Mouse (Mus musculus) common myeloid progenitor, adult 5-6 weeks (primary cell): ENCODE data around the gene Otulin. TPM values are rescaled to one million over a fixed set of nuclear protein-coding genes. Genes with fewer than 3 reads are reported as not detected.

Experiments used
- ATAC-seq: replicated peaks from 2 replicates; pipeline ENCODE4 v1.8.0; 2016; ENCODE audit warnings: low read depth, mild to moderate bottlenecking, moderate TSS enrichment, inconsistent platforms; ENCODE audit not compliant: poor library complexity, severe bottlenecking
- total RNA-seq: library from RNA; stranded (forward); fragments of 200-1000, 187-1606 nt; gene quantifications from 2 replicates; pipeline ENCODE4 v1.2.3, GENCODE M21; 2017

Gene Otulin
- total RNA-seq, 1 experiment from 2014 or later = 30.4 TPM

- no peak for ATAC-seq
These were observed 10.8 kb downstream of the Otulin start for GRCm38 (mm10) chr15:27619683-27620082.

- ATAC-seq = peak; percentile 75
These were observed 11.5 kb downstream of the Otulin start for GRCm38 (mm10) chr15:27618778-27619533.

DNA sequence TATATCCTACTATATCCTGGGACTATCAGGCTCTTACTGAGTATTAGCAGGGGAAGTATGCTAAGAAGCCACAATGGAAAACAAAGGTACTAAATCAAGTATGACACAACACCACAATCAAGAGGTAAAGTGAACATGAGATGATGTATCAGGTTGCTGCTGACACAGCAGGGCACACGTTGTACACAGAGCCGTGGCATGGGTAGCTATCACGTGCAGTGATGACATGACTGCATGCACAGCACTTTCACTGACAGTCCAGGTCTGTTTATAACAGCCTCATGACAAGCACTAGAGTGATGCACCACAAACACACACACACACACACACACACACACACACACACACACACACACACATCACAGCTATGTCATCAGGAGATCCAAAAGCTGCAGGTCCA is 13.3 kb downstream of the Otulin start:
- ATAC-seq = no peak

DNA sequence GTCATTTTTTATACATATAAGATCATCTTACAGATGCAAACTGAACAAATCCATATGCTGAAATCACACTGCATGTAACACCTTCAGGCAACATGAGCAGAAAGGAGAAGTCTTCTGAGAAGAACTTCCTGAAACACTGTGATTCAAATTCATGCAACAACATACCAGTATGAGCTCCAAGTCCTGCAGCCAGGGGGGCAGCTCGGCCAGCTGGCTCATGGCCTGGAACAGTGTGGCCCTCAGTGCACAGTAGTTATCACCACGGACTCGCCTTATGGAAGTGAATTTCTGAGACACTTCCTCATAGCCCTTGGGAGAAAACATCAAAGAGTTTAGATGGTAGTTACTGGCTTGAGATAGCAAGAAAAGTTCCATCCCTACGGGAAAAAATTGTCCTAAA is 14.3 kb downstream of the Otulin start:
- no peak for ATAC-seq

DNA sequence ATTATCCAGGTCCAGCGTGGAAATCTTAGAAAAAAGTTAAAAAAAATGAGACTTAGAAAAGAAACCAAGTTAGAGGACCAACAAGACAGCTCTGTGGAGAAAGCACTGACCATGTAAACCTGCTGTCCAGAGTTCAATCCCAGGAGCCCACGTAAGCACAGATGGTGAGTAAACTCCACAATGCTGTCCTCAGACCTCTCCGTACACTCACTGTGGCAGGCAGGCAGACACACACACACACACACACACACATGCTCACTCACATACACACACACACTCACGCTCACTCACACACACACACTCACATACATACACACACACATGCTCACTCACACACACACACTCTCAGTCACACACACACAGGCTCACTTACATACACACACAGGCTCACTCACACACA is 17.2 kb downstream of the Otulin start:
- no peak for ATAC-seq

DNA sequence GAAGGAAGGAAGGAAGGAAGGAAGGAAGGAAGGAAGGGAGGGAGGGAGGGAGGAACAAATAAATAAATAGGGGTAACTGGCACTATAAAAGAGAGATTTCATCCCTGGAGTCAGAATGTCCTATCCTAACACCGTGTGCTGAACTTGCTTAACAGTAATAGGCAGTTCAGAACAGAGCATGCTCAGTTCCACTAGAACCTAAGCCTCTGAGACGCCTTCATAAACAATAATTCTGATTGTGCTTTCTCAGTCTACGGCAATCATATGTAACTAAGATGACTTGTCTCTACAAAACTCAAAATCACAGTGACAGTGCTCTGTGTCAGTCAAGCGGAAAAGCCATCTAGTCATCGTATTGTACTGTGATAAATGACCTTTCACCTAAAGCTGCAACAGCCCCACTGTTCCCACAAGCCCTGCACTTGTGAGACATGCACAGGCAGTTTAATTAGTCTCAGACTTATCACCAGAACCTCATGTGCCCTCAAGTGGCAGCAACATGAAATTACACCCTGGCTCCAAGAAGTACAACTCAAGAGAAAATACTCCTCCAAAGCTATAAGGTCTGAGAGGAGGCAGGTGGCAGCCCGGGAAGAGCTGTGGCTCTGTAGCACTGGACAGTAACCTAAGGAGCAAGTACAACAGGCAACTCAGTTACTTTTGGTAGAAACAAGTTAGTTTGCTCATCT is 17.8 kb downstream of the Otulin start:
- peak; percentile 84 for ATAC-seq

GRCm38 (mm10) chr15:27609554-27609953 is 20.9 kb downstream of the Otulin start:
- ATAC-seq = peak; percentile 50

- no peak for ATAC-seq
These were observed 25.2 kb downstream of the Otulin start for GRCm38 (mm10) chr15:27605252-27605651.

DNA sequence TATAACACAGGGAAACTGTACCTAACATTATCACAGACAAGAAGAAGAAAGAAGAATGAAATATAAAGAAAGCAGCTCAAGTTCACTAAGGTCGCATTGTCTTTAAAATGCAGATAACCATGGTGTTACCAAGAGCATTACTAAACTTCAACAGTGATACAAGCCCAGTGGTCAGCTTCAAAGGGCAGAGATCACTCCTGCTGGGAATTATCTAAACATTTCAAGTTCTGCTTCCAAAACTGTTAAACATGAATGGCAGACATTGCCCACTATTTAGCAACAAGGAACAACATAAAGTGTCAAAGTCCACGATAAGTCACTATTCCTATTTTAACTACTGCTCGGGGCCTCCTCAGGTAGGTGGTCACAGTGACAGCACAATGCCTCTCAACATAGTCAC is 25.9 kb downstream of the Otulin start:
- no peak for ATAC-seq

- ATAC-seq = no peak
These were observed 30.0 kb downstream of the Otulin start for GRCm38 (mm10) chr15:27600524-27600923.

- ATAC-seq = no peak
These were observed 31.6 kb downstream of the Otulin start for GRCm38 (mm10) chr15:27598786-27599385.

- no peak for ATAC-seq
These were observed 33.0 kb downstream of the Otulin start for GRCm38 (mm10) chr15:27597516-27597915.

DNA sequence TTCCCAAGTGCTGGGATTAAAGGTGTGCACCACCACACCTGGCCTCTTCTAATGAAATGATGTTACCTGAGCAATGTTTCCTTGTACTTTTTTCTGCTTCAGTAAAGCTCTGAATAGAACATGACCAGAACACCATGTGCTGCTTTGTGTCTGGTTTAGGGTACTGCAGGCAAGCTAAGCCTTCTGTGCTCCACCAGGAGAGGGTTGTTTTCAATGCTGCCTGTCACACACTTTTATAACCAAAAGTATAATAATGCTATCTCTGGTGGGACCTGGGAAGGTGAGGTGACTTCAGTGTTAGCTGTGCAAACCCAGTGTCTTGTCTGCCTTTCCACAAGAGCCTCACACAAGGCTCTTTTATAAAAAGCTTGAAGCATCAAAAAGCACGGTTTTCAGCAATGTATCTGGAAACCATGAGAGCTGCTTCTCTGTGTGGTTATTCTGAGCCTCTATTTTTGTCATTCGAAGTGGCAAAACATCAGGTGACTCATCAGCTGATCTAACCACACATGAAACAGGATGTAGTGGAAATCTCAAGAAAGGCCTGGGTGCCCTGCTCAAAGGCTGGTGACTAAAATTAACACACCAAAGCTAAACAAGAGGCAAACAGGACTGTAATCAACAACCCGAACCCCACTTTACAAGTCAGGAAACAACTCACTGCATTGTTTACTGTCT is 33.9 kb downstream of the Otulin start:
- ATAC-seq = peak; percentile 74

DNA sequence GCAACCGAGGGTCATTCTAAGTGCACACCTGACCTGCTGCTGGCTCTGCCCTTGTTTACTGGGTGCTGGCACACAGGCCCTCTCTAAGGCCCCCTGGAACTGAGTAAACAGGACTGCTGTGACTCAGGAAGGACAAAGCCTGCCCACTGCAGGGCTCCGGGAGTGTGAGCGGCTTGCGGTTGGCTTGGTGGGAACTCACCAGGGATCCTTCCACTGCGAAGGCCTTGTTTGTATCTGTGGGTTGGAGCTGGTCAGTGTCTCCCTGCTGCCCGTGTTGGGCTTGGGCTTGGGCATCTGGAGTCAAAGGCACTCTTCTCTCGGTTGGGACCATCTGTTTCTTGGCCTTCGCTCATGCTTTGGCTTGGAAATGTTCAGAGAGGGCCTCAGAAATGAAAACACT is 34.9 kb downstream of the Otulin start:
- ATAC-seq = no peak

GRCm38 (mm10) chr15:27594973-27595372 is 35.5 kb downstream of the Otulin start:
- no peak for ATAC-seq

DNA sequence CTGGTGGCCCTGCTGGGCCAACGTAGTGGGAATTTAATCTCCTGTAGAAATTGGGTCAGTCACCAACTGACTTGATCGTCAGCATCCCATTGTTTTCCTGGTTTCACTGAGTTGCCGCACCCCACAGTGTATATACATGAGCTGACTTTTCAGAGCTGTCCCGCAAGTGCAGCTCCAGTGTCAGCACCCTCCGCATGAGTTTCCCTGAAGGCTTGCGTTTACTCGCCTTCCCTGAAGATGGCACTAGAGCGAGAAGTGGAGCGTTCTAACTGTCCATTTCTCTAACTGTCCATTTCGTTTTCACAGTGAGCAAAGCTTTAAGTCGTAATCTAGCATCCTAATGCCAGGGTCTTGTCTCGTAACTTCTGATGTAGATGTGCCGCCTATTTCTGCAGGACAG is 36.8 kb downstream of the Otulin start:
- ATAC-seq = no peak

GRCm38 (mm10) chr15:27592620-27593320 is 37.7 kb downstream of the Otulin start:
- no peak for ATAC-seq

DNA sequence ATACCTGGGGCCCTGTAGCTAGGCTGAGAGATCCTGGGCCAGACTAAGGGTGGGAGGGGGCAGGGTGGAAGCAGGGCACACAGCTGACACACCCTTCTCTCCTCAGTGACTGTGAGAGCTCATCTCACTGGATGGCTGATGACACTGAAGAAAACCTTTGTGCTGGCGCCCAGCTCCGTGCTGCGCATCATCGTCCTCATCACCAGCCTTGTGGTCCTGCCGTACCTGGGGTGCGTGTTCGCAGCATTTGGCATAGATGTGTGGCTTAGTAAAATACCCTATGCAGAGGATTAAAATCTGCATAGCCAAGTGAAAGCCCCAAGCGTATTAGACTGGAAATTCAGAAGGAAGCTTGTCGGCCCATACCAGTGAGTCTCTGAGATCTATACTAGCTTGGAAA is 39.7 kb downstream of the Otulin start:
- ATAC-seq = no peak

DNA sequence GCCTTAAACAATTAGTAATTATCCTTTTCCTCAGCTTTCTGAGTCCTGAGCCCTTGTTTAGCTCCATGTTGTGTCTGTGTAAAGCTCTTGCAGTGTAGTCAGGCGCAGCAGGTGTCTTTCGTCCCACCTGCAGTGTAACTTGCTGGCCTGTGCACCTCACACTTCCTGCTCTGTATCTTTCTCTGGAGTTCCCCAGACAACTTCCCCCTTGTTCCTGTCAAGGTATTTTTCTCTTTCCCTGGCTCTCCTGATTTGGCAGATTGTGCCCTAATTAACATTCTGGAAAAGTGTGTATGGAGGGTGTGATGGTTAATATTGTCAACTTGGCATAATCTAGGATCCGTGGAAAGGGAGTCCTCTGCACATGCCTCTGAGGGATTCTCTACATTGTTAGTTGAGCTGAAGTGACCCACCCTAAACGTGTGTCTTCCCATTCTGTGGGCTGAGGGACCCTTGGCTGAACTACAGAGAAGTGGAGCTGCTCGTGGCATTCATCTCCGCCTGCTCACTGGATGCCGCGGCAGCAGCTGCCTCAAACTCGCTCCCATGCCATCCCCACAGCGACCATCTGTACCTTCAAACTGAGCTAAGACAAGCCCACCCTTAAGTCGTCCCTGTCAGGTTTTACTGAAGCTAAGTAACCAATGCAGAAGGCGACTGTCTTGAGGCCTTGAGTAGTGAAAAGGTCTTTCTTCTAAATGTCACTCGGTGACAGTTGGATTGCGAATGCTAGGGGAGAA is 42.2 kb downstream of the Otulin start:
- no peak for ATAC-seq

DNA sequence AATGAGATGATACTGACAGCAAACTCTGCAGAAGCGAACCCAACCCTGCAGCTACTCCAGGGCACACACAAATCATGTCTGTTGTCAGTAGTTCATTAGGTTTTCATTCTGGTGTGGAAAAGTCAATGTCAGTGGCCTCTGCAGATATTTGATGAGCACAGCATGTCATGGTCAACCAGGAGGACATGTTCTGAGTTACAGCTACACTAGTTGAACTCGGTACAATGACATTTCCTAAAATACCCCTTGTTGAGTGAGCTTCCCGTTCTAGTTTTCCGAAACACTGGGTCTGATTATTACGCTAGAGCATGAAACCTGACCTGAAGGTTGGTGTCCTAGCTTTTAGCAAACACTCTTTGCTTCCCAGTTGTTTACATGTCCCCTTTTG is 44.4 kb downstream of the Otulin start:
- no peak for ATAC-seq
